Mouse (Mus musculus): ENCODE data around the gene Cxcr4. TPM values are rescaled to one million over a fixed set of nuclear protein-coding genes. Genes with fewer than 3 reads are reported as not detected.

Gene Cxcr4
- total and polyA plus RNA-seq, 3 experiments: 4.2 to 11.2 TPM; not detected in 1

- no peaks in the 10 kb centered on the region for H3K36me3 ChIP-seq (ENCODE audit: control insufficient read depth in 1 of 2, insufficient read depth in 2 of 2, low read length in 2 of 2)
- H3K9ac ChIP-seq (ENCODE audit: control insufficient read depth, low read depth, low read length, poor library complexity, severe bottlenecking): no peak overlapping the region
- H3K27me3 ChIP-seq (ENCODE audit: control insufficient read depth in 1 of 2, insufficient read depth in 2 of 2, low read length in 2 of 2): peaks cover 0 to 2% of the 10 kb centered on the region in 2 experiments; a peak in 2 of 4 replicates
- H3K9me3 ChIP-seq (replicated peaks; ENCODE audit: insufficient read depth, low read length): no peaks in the 10 kb centered on the region
- H3K4me3 ChIP-seq (ENCODE audit: control insufficient read depth in 1 of 2, insufficient read depth in 1 of 2, low read depth in 2 of 2, low read length in 2 of 2): no peak overlapping the region
- DNase-seq (ENCODE audit: low read depth, low spot score): no peak
- no peaks in the 10 kb centered on the region for H3K4me1 ChIP-seq (ENCODE audit: control insufficient read depth in 1 of 2, insufficient read depth in 2 of 2, low read length in 2 of 2)
- no peaks in the 10 kb centered on the region for H3K79me2 ChIP-seq (ENCODE audit: control insufficient read depth, insufficient read depth, low read length, poor library complexity)
- H3K27ac ChIP-seq (ENCODE audit: control insufficient read depth, low read depth, low read length): no peak overlapping the region
- TF ChIP-seq HCFC1 (IDR thresholded peaks at IDR 0.05; ENCODE audit: low read depth, low read length) (no peak), MAX (IDR thresholded peaks at IDR 0.05; ENCODE audit: low read length) (no peak), SIN3A (IDR thresholded peaks at IDR 0.05; ENCODE audit: low read length) (no peak), TBP (IDR thresholded peaks at IDR 0.05; ENCODE audit: low read depth, low read length) (no peak), RCOR1 (IDR thresholded peaks at IDR 0.05; ENCODE audit: low read depth, low read length) (no peak), POLR2A (IDR thresholded peaks at IDR 0.05; ENCODE audit: control insufficient read depth in 1 of 2, insufficient read depth in 1 of 2, low read depth in 1 of 2, low read length in 2 of 2, poor library complexity in 1 of 2) (no peak), USF1 (IDR thresholded peaks at IDR 0.05; ENCODE audit: low read depth, low read length) (no peak), MAFK (IDR thresholded peaks at IDR 0.05; ENCODE audit: borderline replicate concordance, low read depth, low read length) (no peak), CHD1 (IDR thresholded peaks at IDR 0.05; ENCODE audit: low read depth, low read length) (no peak), USF2 (IDR thresholded peaks at IDR 0.05; ENCODE audit: borderline replicate concordance in 1 of 2, insufficient read depth in 1 of 2, low read depth in 1 of 2, low read length in 2 of 2) (no peak), MYC (IDR thresholded peaks at IDR 0.05; ENCODE audit: low read depth, low read length) (no peak)
Measured at GRCm38 (mm10) chr1:128569992-128570648, 22.0 kb downstream of the Cxcr4 start.

- TF ChIP-seq NELFE (IDR thresholded peaks at IDR 0.05; ENCODE audit: low read depth, low read length): no peak
- TF ChIP-seq CTCF (IDR thresholded peaks at IDR 0.05 in 2 of 3, conservative IDR thresholded peaks at IDR 0.05 in 1 of 3; ENCODE audit: control insufficient read depth in 1 of 3, insufficient read depth in 1 of 3, low read depth in 2 of 3, low read length in 3 of 3, poor library complexity in 1 of 3, severe bottlenecking in 1 of 3): no peak
- TF ChIP-seq RAD21 (IDR thresholded peaks at IDR 0.05; ENCODE audit: low read depth, low read length): no peak
- Histone ChIP-seq H3K4me3 (ENCODE audit: control insufficient read depth in 1 of 2, insufficient read depth in 1 of 2, low read depth in 2 of 2, low read length in 2 of 2) (no peak overlapping the region), H3K4me1 (ENCODE audit: control insufficient read depth in 1 of 2, insufficient read depth in 2 of 2, low read length in 2 of 2) (no peaks in the 10 kb centered on the region), H3K79me2 (ENCODE audit: control insufficient read depth, insufficient read depth, low read length, poor library complexity) (no peaks in the 10 kb centered on the region), H3K9ac (ENCODE audit: control insufficient read depth, low read depth, low read length, poor library complexity, severe bottlenecking) (no peak overlapping the region), H3K36me3 (ENCODE audit: control insufficient read depth in 1 of 2, insufficient read depth in 2 of 2, low read length in 2 of 2) (no peaks in the 10 kb centered on the region), H3K27ac (ENCODE audit: control insufficient read depth, low read depth, low read length) (no peak overlapping the region), H3K9me3 (replicated peaks; ENCODE audit: insufficient read depth, low read length) (no peaks in the 10 kb centered on the region), H3K27me3 (ENCODE audit: control insufficient read depth in 1 of 2, insufficient read depth in 2 of 2, low read length in 2 of 2) (peaks cover 1 to 2% of the 10 kb centered on the region in 2 experiments; a peak in 2 of 4 replicates)
- DNase-seq (ENCODE audit: low read depth, low spot score): no peak
Measured at GRCm38 (mm10) chr1:128567224-128568197, 24.6 kb downstream of the Cxcr4 start.

All from MEL (cell line).